Mouse (Mus musculus): ENCODE data around the gene Dolk.

The Dolk gene

GRCm38 (mm10) chr2:30243391-30243790 is 42.7 kb downstream of the Dolk start:
- ChIA-PET POLR2A (interaction anchor here in 3 of 4 experiments (0.7 to 8.2 kb wide), 22 partner anchors 9 to 169 kb away, joined by 3 to 66 read pairs (median 5); partner anchors contain the start of genes Phyhd1 (in 2 of the 3), Endog (in 1 of the 3), Kyat1 (in 1 of the 3) and Spout1 (in 1 of the 3)), CTCF (interaction anchor here in 2 of 4 experiments (1.6 kb wide), 2 partner anchors 40 to 198 kb away, joined by 4 to 5 read pairs; no protein-coding TSS in a partner anchor)

GRCm38 (mm10) chr2:30242509-30242908 is 43.6 kb downstream of the Dolk start:
- ChIA-PET POLR2A (interaction anchor here (0.5 to 8.2 kb wide), 27 partner anchors 9 to 153 kb away, joined by 3 to 66 read pairs (median 4); partner anchors contain the start of genes Endog (in 3 of the 4), Phyhd1 (in 3 of the 4), Kyat1 (in 1 of the 4) and Spout1 (in 1 of the 4)), CTCF (interaction anchor here in 2 of 4 experiments (1.0 to 1.6 kb wide), 4 partner anchors 24 to 199 kb away, joined by 3 to 5 read pairs (median 4); partner anchors contain the start of genes Kyat1 (in 1 of the 2) and Phyhd1 (in 1 of the 2))

DNA sequence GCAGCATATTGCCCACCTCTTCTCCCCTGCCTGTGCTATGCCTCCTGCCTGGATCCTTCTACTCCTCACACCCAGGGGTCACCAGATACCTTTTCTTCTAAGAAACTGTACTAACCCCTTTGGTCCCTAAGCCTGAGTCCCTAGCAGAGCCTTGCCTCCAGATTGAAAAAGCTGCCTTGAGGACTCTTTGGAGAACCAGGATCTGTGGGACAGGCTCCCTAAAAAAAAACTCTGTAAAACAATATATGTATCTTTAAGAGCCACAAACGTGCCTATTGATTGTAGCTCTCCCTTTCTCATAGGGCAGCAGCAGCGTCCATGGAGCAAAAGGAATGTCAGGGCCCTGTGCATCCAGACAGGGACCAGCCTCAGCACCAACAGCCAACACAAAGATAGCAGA is 45.9 kb downstream of the Dolk start, which contains the start of gene Gm28035:
TSS of gene Gm28035 (plus strand) at position 301 of the 400 bp plus-strand sequence.
- CTCF ChIA-PET = interaction anchor here in 1 of 4 experiments (1.0 kb wide), 1 partner anchor 101 kb away, joined by 3 read pairs; no protein-coding TSS in a partner anchor

DNA sequence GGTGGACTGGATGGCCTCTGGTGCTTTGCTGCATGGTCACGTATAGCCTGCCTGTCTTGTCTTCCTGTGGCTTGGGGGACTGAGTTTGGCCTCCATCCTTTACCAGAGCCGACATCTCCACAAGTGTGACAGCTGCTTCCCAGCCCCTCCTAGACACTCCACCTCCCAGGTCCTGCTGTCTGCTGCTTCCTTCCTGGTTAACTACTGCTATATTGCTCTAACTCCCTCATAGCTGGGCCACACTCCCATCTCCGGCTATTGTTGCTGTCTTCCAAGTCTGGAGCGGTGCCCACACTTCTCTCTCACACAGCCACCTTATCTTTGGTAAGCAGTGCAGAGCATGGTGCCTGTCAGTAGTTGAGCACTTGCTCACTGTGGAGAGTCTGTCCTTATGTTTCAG is 46.4 kb downstream of the Dolk start:
- CTCF ChIA-PET = no interaction called here
- POLR2A ChIA-PET = interaction anchor here in 2 of 4 experiments (1.0 to 8.2 kb wide), 4 partner anchors 8 to 107 kb away, joined by 3 to 66 read pairs (median 22); no protein-coding TSS in a partner anchor

More for the DNA sequence above, 45.9 kb downstream of the Dolk start, which contains the start of gene Gm28035:
- POLR2A ChIA-PET = interaction anchor here in 2 of 4 experiments (0.6 to 8.2 kb wide), 7 partner anchors 8 to 432 kb away, joined by 3 to 66 read pairs (median 4); partner anchors contain the start of gene Spout1 (in 1 of the 2)

GRCm38 (mm10) chr2:30238906-30239465 is 47.1 kb downstream of the Dolk start:
- ChIA-PET POLR2A (interaction anchor here in 3 of 4 experiments (0.6 to 8.2 kb wide), 14 partner anchors 12 to 153 kb away, joined by 3 to 66 read pairs (median 7); partner anchors contain the start of genes Kyat1 (in 2 of the 3), Phyhd1 (in 2 of the 3), Dolpp1 (in 1 of the 3) and Endog (in 1 of the 3)), CTCF (interaction anchor here in 1 of 4 experiments (0.6 to 1.1 kb wide), 2 partner anchors 23 to 235 kb away, joined by 3 to 4 read pairs; no protein-coding TSS in a partner anchor)

DNA sequence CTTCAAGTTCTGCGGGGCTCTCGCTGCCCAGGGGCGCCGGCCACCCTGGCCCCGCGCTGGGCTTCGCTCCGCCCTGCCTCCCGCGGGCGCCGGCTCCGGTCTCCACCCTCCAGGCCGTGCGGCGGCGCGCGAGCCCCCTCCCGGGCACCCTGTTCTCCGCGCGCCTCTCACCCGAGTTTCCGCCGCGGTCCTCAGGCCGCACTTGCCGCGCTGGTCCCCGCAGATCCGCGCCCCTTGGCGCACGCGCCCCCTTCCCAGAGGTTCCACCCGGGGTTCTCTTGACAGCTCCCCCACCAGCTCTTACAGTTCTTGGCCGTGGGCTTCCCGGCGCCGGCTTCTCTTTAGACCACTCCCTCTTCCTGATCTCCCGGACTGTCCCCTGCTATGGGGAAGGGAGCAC is 48.3 kb downstream of the Dolk start:
- CTCF ChIA-PET = interaction anchor here in 2 of 4 experiments (0.8 to 2.2 kb wide), 7 partner anchors 16 to 76 kb away, joined by 3 to 5 read pairs (median 4); partner anchors contain the start of gene Spout1 (in 1 of the 2)
- POLR2A ChIA-PET = interaction anchor here (0.6 to 8.2 kb wide), 40 partner anchors 13 to 682 kb away, joined by 3 to 66 read pairs (median 4); partner anchors contain the start of genes Phyhd1 (in 3 of the 4), Kyat1 (in 2 of the 4), Dolk (in 1 of the 4) and Dolpp1 (in 1 of the 4)

- ChIA-PET CTCF (interaction anchor here in 3 of 4 experiments (0.6 to 2.2 kb wide), 7 partner anchors 16 to 76 kb away, joined by 3 to 5 read pairs (median 4); partner anchors contain the start of gene Spout1 (in 1 of the 3)), POLR2A (interaction anchor here (0.6 to 8.2 kb wide), 48 partner anchors 14 to 1055 kb away, joined by 3 to 66 read pairs (median 4); partner anchors contain the start of genes Kyat1 (in 2 of the 4), Phyhd1 (in 2 of the 4), Dolk (in 1 of the 4) and Dolpp1 (in 1 of the 4))
Observed at GRCm38 (mm10) chr2:30237199-30237880, 48.8 kb downstream of the Dolk start, which contains the start of gene Lrrc8a. Gene Lrrc8a, plus strand, starts transcription at chr2:30237715.

- ChIA-PET CTCF (interaction anchor here in 3 of 4 experiments (0.6 to 2.2 kb wide), 6 partner anchors 17 to 75 kb away, joined by 3 to 5 read pairs (median 4); partner anchors contain the start of gene Spout1 (in 1 of the 3)), POLR2A (interaction anchor here (0.6 to 8.2 kb wide), 49 partner anchors 10 to 571 kb away, joined by 3 to 66 read pairs (median 4); partner anchors contain the start of genes Endog (in 2 of the 4), Kyat1 (in 2 of the 4), Phyhd1 (in 2 of the 4) and Spout1 (in 2 of the 4))
Observed at GRCm38 (mm10) chr2:30236426-30237198, 49.5 kb downstream of the Dolk start.

DNA sequence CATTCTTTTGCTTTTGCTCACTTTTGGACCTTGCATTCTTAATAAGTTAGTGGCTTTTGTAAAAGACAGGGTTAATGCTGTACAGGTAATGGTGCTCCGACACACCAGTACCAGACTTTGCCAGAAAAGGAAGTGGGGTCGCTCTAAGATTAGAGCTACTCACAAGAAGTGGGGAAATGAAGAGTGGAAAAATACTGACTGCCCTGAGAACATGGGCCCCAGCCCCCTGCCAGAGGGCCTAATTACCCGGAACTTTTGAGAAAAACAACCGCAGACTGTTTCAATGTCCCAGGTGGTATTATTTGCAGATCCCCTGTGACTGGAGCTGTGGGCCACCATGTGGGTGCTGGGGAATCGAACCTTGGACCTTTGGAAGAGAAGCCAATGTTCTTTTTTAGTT is 50.5 kb downstream of the Dolk start:
- POLR2A ChIA-PET = interaction anchor here in 2 of 4 experiments (0.9 to 8.2 kb wide), 10 partner anchors 9 to 75 kb away, joined by 3 to 66 read pairs (median 7); partner anchors contain the start of genes Kyat1 (in 2 of the 2), Endog (in 1 of the 2) and Phyhd1 (in 1 of the 2)
- CTCF ChIA-PET = no interaction called here

Data from embryonic stem cell, embryonic (primary cell).